9 mouse cellular contexts compared by ENCODE assay signal in the genomic region with DNA sequence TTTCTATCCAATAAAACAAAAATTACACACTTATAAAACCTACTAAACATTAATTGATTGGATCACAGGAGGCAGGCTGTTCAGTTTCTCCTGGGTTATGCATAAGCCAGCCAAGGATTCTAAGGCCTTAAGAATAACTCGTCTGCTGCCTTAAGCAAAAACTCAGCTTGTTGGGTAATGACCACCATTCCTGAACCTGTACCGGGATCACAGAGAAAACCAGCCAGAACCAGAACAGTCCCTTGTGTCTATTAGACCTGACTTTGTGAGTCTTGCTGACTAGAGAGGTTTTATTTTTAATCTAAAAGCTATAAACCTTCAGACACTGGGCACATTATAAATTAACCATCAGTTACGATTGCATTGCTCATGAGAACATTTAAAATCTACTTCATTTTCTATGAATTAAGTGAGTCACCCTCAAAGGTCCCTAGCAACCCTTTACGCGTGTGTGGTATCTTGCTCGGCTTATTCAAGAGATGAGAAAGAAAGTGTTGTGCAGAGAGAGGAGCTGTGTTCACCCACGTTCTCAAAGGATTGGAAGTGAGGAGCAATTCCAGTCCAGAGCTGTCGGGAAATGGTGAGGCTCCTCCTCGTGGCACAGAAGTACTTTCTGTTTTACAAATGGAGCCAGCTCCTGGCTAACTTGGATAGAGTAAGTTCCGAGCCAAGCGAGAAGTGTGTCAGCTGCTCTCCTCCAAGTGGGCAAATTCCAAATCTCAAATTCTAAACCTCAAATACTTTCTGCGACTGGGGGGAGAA.
DNase-seq lines count a peak whose midpoint lies in the region; ATAC-seq and TF ChIP-seq lines count a peak whose summit lies in the region.
"Had no signal": no experiment of that assay in that cellular context is flagged by ENCODE, and none has a peak within 500 bp of the region (broad histone marks: within the 10 kb centered on the region; RNA-seq: fewer than 3 reads in every experiment).

No protein-coding gene starts in this region.

- no peaks in the 10 kb centered on the region for H3K9me3 ChIP-seq in limb, embryonic 14.5 days (ENCODE audit: control insufficient read depth, low read length)
- no peaks in the 10 kb centered on the region for H3K9me3 ChIP-seq in forebrain, embryonic 15.5 days

- no peak for TF ChIP-seq POLR2A in brain, embryonic 14.5 days (IDR thresholded peaks at IDR 0.05; ENCODE audit: borderline replicate concordance, extremely low read depth, insufficient read depth, insufficient read length, poor library complexity, severe bottlenecking)
- TF ChIP-seq POLR2A in limb, embryonic 14.5 days (IDR thresholded peaks at IDR 0.05; ENCODE audit: borderline replicate concordance, extremely low read depth, insufficient read depth, insufficient read length): no peak

- WGBS in limb, embryonic 14.5 days: 37% methylated on average over 12 of the region's 12 CpGs
- 69% methylated on average over 12 of the region's 12 CpGs for WGBS in forebrain, embryonic 15.5 days

- ATAC-seq in limb, embryonic 14.5 days (ENCODE audit: low FRiP score, low read depth): peak; percentile 77
- no peak for ATAC-seq in megakaryocyte-erythroid progenitor cell, adult 5-6 weeks (replicated peaks; ENCODE audit: low FRiP score, low TSS enrichment, poor library complexity, severe bottlenecking)
- no peak for ATAC-seq in forebrain, embryonic 15.5 days (replicated peaks)

- DNase-seq in layer of hippocampus, adult 11-12 months (ENCODE audit: low spot score): peak; percentile 44
- no peak for DNase-seq in layer of hippocampus, postnatal 36 days
- peak; percentile 38 for DNase-seq in brain, embryonic 14.5 days (ENCODE audit: low read depth)
- DNase-seq in frontal cortex, postnatal 36 days (ENCODE audit: low spot score in 2 of 2): peak; percentile 42 to 51
- DNase-seq in limb, embryonic 14.5 days (ENCODE audit: low spot score): peak; percentile 79
- DNase-seq in ovary, adult 18-20 months (ENCODE audit: low spot score): no peak

- peaks cover 38% of the 10 kb centered on the region for H3K4me1 ChIP-seq in limb, embryonic 14.5 days (ENCODE audit: control insufficient read depth, insufficient read depth, low read length)
- H3K4me1 ChIP-seq in forebrain, embryonic 15.5 days: peaks cover 6% of the 10 kb centered on the region

- H3K27me3 ChIP-seq in limb, embryonic 14.5 days (ENCODE audit: control insufficient read depth, insufficient read depth, low read length): no peaks in the 10 kb centered on the region
- H3K27me3 ChIP-seq in forebrain, embryonic 15.5 days: no peaks in the 10 kb centered on the region

- H3K4me3 ChIP-seq in limb, embryonic 14.5 days (replicated peaks; ENCODE audit: low read length): no peak overlapping the region
- no peak overlapping the region for H3K4me3 ChIP-seq in forebrain, embryonic 15.5 days
- H3K4me3 ChIP-seq: erythroblast, embryonic 14.5 days had no signal

- H3K4me2 ChIP-seq in limb, embryonic 14.5 days (replicated peaks; ENCODE audit: low read depth, low read length, severe bottlenecking): peak overlapping the region; percentile 28
- no peak overlapping the region for H3K4me2 ChIP-seq in forebrain, embryonic 15.5 days (replicated peaks)

- H3K27ac ChIP-seq in limb, embryonic 14.5 days (replicated peaks; ENCODE audit: low read depth, low read length): peak overlapping the region; percentile 79
- H3K27ac ChIP-seq in forebrain, embryonic 15.5 days (replicated peaks): no peak overlapping the region

- no peak overlapping the region for H3K9ac ChIP-seq in limb, embryonic 14.5 days (ENCODE audit: low read depth, low read length, severe bottlenecking)
- no peak overlapping the region for H3K9ac ChIP-seq in forebrain, embryonic 15.5 days (replicated peaks)

- no peaks in the 10 kb centered on the region for H3K36me3 ChIP-seq in limb, embryonic 14.5 days (ENCODE audit: control insufficient read depth, insufficient read depth, low read length)
- H3K36me3 ChIP-seq in forebrain, embryonic 15.5 days: no peaks in the 10 kb centered on the region

- no peak for TF ChIP-seq CTCF in brain, embryonic 14.5 days (IDR thresholded peaks at IDR 0.05; ENCODE audit: borderline replicate concordance, extremely low read depth, insufficient read depth, insufficient read length)

Comparison
In these comparisons a context has a peak if more than half of its experiments do, and no peak if none do; other contexts are left out.
1. DNase-seq: peak in layer of hippocampus, adult 11-12 months (single experiment), brain, embryonic 14.5 days (single experiment), frontal cortex, postnatal 36 days (2 of 2) and limb, embryonic 14.5 days (single experiment); none in layer of hippocampus, postnatal 36 days (0 of 2) and ovary, adult 18-20 months (single experiment).